Mouse (Mus musculus) fat pad, adult 2 months (tissue): ENCODE data around the gene Mthfd2.

Source experiments
- DNase-seq: peaks from one replicate; pipeline ENCODE4 v3.0.0-alpha.2; 2011; ENCODE audit warnings: low read depth, low spot score; ENCODE audit errors: extremely low read depth

Gene Mthfd2

DNA sequence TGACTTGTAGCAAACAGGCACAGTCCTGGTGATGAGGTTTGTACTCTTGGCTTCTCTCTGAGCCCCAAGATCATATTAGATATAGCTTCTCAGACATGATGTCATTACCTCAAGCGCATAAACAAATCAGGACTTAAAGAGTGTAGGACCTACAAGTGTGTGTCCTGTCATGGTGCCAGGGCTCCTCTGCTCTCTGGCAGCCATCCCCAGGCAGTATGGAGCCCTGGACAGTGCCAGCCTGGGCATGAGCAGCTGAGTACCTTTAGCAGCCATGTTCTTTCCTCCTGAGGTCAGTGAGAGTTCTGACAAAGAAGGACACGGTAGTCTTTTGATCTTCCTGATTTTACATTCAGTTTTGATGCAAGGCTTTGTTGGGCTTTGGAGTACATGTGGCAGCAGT is 17.2 kb upstream of the Mthfd2 start:
- DNase-seq = no peak

DNA sequence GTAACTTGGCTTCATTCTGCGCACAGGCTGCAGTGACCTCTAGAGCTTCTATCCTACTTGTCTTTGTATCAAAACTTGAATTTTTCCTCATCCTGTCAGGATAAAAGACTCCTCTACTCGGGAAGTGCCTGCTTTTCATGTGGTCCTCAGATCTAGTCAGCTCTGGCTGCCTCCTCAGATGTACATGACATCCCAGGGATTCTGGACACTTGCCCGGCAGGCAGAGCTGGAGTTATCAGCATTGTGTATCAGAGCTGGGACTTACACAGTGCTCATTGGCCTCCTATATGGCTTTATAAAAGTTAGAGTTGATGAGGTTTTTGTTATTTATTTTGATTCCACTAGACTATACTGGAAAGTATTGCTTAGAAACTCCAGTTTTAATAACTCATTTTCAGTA is 15.7 kb upstream of the Mthfd2 start:
- no peak for DNase-seq

DNA sequence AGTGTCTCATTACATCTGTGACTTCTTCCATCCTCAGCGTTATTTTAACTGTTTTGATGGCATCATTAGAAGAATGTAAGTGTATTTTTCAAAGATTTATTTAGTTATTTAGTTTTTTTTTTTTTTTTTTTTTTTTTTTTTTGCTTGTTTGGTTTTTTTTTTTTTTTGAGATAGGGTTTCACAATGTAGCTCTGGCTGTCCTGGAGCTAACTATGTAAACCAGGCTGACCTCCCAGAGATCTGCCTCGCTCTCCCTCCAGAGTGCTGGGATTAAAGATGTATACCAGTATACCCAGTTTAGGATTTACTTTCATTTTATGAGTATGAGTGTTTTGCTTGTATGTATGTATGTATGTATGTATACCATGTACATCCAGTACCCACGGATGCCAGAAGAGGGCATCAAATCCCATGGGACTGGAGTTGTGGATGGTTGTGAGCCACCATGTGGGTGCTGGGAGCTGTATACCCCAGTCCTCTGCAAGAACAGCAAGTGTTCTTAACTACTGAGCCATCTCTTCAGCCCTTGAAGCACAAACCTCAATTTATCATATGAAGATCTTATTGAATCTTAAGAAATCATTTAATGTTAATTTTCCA is 2.0 kb upstream of the Mthfd2 start:
- no peak for DNase-seq

DNA sequence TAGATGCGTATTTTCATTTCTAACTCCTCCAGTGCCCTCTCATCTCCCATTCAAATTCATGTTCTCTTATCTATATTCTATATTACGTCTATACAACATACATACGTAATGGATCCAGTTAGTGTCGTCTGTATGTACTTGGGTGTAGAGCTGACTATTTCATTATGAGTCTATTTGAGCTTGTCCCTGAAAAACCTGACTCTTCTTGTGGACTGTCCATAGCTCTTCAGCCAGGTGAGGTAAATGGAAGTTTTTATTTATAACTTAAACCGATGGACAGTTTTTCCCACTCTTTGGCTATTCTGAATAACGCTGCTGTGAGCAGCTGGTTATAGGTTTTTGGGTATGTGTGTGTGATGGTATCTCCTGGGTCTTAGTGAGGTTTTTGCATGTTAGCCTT is 1.1 kb upstream of the Mthfd2 start:
- no peak for DNase-seq

DNA sequence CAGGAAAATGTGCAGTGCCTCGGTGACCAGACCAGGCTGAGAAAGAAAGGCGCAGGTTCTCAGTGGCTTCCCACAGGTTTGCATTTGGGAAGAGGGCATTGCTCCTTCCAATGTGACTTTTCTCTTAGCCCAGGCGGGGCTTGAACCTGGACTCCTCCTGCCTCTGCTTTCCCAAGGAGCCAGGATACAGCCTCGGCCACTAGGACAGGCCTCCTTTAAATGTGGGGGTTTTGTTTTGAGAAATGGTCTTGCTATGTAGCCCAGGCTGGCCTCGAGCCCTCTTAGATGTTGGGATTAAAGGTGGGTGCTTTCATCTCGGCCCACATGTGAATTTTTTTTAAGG is 657 bp upstream of the Mthfd2 start:
- DNase-seq = no peak

DNA sequence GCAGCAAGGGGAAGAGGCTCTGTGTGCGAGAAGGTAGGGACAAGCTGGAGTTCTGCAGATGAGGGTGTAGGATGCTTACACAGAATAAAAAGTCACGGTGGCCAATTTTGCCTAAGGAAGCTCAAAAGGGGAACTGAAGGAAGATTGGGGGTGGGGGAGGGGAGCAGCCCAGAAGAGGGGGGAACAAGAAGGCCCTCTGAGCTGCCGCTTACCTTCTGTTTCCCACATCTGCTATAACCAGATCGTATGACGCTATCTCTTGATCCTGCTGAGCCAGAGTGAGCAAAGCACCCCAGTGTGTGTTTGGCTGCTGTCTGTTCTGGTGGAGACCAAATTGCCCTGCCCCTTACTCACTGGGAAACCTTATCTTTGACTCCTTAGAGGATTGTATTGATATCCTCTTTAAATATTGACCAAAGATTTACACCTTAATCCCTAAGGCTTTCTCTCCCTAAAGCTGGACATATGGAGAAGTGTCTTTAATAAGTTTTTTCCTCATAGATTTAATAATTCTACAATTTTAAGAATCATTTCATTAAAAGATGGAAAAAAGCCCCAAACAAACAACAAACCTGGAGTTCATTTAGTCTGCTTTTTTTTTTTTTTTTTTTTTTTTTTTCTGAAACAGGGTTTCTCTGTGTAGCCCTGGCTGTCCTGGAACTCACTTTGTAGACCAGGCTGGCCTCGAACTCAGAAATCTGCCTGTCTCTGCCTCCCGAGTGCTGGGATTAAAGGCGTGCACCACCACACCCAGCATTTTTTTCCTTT is 1.9 kb downstream of the Mthfd2 start:
- DNase-seq = no peak

- DNase-seq = peak; percentile 100
Observed at GRCm38 (mm10) chr6:83322794-83323193, 2.9 kb downstream of the Mthfd2 start.

- DNase-seq = no peak
Observed at GRCm38 (mm10) chr6:83321927-83322326, 3.8 kb downstream of the Mthfd2 start.

DNA sequence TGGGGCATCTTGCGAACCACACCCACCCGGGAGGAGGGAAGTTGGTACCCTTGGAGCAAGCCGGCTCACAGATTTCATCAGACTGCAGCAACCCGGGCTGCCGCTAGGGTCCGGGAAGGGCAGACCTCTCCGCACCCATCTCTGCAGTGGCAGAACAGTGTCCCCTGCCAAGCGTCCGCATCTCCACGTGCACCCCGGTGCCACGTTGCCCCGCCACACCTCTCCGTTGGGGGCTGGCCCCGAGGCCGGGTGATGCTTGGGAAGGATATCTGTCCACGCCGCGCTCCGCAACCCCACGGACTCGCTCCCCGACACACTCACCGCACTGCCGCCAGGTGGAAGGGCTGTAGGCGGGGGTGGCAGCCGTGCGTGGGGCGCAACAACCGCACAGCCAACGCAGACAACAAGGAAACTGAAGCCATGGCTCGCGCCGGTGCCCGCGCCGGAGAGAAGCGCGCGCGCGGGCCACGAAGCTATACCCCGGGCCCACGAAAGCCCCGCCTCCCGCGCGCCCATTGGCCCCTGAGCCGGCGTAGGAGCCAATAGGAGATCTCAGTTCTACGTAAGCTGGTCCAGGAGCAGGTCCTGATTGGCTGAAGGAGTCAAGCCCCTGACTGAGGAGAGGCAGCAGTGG is 8.5 kb downstream of the Mthfd2 start:
- no peak for DNase-seq

- no peak for DNase-seq
Observed at GRCm38 (mm10) chr6:83316022-83316421, 9.7 kb downstream of the Mthfd2 start.

GRCm38 (mm10) chr6:83315293-83315692 is 10.4 kb downstream of the Mthfd2 start:
- peak; percentile 73 for DNase-seq

- no peak for DNase-seq
Observed at GRCm38 (mm10) chr6:83312514-83312913, 13.2 kb downstream of the Mthfd2 start.

DNA sequence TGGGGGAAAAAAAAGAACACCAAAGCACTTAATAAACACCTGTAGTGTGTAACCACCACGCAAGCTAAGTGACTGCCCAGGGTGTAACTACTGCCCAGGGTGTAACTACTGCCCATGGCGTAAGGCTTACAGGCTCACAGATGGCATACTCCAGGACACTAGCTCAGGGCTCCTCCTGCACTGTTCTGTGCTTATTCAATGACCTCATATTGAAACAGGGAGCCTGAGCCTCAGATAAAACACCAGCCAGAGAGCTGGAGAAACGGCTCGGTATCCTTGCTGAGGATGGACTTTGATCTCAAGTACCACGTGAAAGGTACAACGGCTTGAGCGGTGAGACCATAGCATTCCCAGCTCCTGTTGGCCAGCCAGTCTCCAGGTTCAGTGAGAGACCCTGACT is 13.7 kb downstream of the Mthfd2 start:
- DNase-seq = no peak

GRCm38 (mm10) chr6:83311206-83311605 is 14.5 kb downstream of the Mthfd2 start:
- DNase-seq = no peak

DNA sequence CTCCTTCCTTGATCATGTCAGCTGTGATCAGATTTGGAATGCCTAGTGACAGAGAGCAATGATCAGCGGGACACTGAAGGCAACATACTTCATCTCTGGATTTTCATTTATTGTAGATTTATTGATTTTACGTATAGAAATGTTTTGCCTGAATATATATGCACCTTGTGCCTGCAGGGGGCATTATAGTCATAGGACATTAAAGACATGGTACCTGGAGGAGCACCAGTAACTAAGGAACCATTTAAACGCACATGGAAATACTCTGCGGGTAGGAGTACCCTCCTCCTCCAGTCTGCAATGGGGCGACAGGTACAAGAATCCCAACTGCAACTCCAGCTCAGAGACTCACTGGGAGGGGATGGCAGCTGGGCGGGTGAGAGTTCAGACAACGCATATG is 16.7 kb downstream of the Mthfd2 start:
- no peak for DNase-seq

DNA sequence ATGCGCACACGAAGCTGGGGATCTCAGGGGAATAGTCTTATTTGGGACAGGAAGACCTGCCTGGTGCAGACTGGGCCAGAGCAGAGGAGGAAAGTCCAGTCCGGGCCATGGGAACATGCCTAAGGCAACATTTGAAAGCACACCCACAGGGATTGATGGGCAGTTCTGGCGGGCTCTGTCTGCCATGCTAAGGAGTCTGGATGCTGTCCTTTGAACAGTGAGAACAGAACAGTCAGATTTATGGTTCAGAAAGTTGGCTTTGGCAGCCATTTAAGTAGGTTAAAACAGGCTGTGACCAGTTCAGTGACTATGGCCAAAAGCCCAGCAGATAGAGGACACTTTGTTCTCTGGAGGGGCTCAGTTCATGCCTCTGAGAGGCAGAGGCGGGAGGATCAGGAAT is 23.4 kb downstream of the Mthfd2 start:
- DNase-seq = peak; percentile 67

DNA sequence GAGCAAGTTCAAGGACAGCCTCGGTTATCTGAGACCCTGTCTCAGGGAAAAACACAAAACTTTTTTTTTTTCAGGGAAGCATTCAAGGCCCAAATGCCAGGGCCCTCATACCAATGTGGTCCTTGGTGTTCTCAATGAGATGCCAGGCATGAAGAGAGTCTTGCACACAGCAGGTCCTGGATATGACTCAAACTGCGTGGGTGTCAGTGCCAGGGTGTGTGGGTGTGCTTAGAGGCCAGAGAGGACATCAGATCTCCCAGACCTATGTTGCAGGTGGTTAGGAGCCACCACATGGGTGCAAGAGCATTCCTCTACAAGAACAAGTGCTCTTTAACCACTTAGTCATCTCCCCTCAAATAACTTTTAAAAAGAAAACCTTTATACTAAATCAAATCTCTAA is 24.4 kb downstream of the Mthfd2 start:
- DNase-seq = no peak

DNA sequence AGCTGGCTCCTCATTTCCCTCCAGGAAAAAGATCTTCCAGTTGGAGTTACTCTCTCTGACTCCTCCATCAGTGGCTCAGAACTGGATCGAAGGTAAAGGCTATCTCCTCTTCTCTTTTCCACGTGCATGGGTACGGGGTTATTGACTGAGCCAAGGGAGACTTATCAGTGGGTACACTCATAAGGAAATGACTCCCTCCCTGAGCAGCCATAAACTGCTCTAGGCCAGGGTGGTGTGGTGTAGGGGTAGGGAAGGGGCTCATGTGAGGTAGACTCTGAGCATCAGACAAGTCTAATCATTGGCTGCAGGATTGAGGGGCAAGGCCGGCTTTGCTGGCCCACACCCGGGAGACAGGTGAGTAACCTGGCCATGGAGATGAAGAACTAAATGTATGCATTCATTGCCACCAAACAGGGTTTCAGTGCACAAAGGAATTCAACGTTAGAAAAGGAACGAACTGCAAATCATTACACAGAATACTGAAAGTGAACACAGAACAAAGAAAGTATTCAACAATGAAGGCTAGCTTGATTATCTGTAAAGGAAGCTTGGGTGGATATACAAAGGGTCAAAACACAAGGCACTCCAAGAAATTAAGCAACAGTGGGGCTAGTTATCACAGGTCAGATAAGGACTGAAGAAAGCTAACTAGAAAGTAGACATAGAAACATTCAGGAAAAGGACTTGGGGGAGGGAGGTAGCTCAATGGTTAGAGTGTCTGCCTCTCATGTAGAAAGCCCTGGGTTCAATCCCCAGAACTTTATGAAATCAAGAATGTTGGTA is 25.1 kb downstream of the Mthfd2 start:
- no peak for DNase-seq

- DNase-seq = no peak
Observed at GRCm38 (mm10) chr6:83280256-83280955, 45.3 kb downstream of the Mthfd2 start.

DNA sequence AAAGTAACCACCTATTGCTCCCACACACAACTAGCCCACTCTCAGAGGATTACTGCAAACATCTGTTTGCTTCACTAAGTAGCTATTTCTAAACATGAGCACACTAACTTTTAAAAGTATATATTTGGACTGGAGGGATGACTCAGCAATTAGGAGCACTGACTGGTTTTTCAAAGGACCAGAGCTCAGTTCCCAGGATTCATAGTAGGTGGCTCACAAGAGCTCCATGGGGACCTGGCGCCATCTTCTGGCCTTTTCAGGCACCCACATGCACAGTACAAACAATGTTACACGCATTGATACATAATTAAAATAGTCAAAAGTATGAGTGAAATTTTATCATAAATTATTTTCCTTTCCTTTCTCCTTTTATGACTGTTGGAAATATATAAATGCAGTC is 46.8 kb downstream of the Mthfd2 start:
- no peak for DNase-seq

GRCm38 (mm10) chr6:83277151-83277550 is 48.6 kb downstream of the Mthfd2 start:
- DNase-seq = no peak
